Mouse (Mus musculus): ENCODE data around the gene Miga1. TPM values are rescaled to one million over a fixed set of nuclear protein-coding genes. Genes with fewer than 3 reads are reported as not detected.

The Miga1 gene
- total and polyA plus RNA-seq, 2 experiments from 2014 or later = 18.7 to 28.2 TPM

GRCm38 (mm10) chr3:152347227-152347626, 7.0 kb upstream of the Miga1 start:
- H3K27me3 ChIP-seq (ENCODE audit: insufficient read depth, low read length) = no peaks in the 10 kb centered on the region
- 26% methylated on average over 3 of the region's 3 CpGs for WGBS
- H3K36me3 ChIP-seq (ENCODE audit: insufficient read depth, low read length) = no peaks in the 10 kb centered on the region
- DNase-seq (ENCODE audit: low spot score) (no peak), ATAC-seq (ENCODE audit: low FRiP score) (no peak)
- TF ChIP-seq CTCF (IDR thresholded peaks at IDR 0.05) = no peak
- H3K4me2 ChIP-seq (ENCODE audit: low read depth, low read length, poor library complexity, severe bottlenecking) = peak overlapping the region; percentile 65
- no peaks in the 10 kb centered on the region for H3K9me3 ChIP-seq (ENCODE audit: low read length)
- peak overlapping the region; percentile 91 for H3K9ac ChIP-seq (replicated peaks; ENCODE audit: low read length, poor library complexity, severe bottlenecking)
- peak overlapping the region; percentile 75 for H3K4me3 ChIP-seq (ENCODE audit: low read depth, low read length)
- peak overlapping the region; percentile 89; the same call in 1 of the 2 replicates for H3K27ac ChIP-seq (ENCODE audit: low read depth, low read length)
- H3K4me1 ChIP-seq (ENCODE audit: insufficient read depth, low read length) = peaks cover 4% of the 10 kb centered on the region

DNA sequence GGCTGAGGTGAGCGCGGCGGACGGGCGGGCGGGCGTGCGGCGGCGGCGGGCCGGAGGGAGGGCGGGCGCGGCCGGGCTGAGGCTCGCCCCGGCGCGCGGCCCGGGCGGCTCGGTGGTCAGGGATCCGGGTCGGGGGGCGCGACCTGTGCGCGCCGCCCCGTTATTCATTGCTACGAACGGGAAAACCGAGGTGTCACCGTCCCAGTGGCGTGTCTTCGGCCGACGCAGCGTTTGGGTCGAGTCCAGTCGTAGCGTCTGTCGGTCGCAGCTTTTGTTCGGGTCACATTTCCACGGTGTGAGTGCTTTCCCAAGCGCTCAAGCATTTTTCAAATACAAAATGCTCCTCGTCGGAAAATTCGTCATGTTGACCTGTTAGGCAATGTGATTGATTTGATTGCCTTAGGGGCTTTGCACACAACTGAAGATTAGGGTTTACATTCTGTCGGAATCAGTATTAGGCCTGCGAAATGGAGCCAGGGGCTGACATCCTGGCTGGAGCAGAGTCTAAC, 6.5 kb upstream of the Miga1 start:
- Histone ChIP-seq H3K9ac (replicated peaks; ENCODE audit: low read length, poor library complexity, severe bottlenecking) (peak overlapping the region; percentile 91), H3K36me3 (ENCODE audit: insufficient read depth, low read length) (no peaks in the 10 kb centered on the region), H3K4me2 (ENCODE audit: low read depth, low read length, poor library complexity, severe bottlenecking) (peak overlapping the region; percentile 65), H3K4me1 (ENCODE audit: insufficient read depth, low read length) (peaks cover 4% of the 10 kb centered on the region), H3K27me3 (ENCODE audit: insufficient read depth, low read length) (no peaks in the 10 kb centered on the region), H3K9me3 (ENCODE audit: low read length) (no peaks in the 10 kb centered on the region), H3K27ac (ENCODE audit: low read depth, low read length) (peak overlapping the region; percentile 89), H3K4me3 (ENCODE audit: low read depth, low read length) (peak overlapping the region; percentile 75)
- WGBS = under 1% methylated on average over 41 of the region's 54 CpGs
- ATAC-seq (ENCODE audit: low FRiP score) (peak; percentile 10), DNase-seq (ENCODE audit: low spot score) (peak; percentile 42)
- no peak for TF ChIP-seq CTCF (IDR thresholded peaks at IDR 0.05)

DNA sequence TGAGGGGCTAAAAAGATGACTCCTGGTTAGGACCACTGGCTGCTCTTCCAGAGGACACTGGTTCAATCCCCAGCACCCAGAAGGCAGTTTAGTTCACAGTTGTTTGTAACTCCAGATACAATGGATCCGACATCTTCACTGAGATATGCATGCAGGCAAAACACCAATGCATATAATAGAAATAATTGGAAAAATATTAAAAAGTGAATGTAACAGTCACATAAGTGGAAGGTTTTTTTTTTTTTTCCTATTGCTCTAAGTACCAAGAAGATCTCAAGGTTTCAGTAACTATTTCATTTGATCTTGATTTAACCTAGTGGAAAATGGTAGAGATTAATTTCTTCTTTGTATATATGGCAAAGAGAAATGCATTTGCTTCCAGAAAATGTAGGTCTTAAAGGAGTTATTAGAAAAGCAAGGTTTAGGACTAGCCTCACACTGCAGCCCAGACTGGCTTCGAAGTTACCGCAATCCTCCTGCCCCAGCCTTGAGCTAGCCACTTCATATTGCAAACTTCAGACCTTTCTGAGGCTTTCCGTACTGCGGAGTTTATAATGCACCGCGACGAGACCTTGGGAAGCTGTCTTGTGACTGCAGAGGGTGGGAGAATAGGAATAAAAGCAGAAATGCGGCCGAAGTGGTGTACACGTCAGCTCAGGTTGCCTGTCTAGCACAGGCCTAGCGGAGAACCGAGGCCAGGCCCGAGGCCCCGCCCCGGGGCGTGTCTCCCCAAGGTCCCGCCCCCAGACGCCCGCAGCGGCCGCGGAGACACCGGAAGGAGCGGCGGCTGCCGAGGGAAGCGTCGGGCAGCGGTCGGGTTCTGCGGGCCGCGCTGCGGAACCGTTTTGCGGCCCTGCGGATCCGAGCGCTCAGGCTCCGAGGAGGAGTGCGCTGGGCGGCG, 5.8 kb upstream of the Miga1 start, which contains the start of gene Usp33:
TSS of gene Usp33 (plus strand) at position 747 of the 901 bp plus-strand sequence.
- peak; percentile 96 for ATAC-seq (ENCODE audit: low FRiP score)
- Histone ChIP-seq H3K27ac (ENCODE audit: low read depth, low read length) (peak within 1 kb of the TSS; percentile 89), H3K9me3 (ENCODE audit: low read length) (no peaks in the 10 kb centered on the region), H3K9ac (replicated peaks; ENCODE audit: low read length, poor library complexity, severe bottlenecking) (peak within 1 kb of the TSS; percentile 91), H3K36me3 (ENCODE audit: insufficient read depth, low read length) (no peaks in the 10 kb centered on the region), H3K27me3 (ENCODE audit: insufficient read depth, low read length) (no peaks in the 10 kb centered on the region), H3K4me3 (ENCODE audit: low read depth, low read length) (peak within 1 kb of the TSS; percentile 75), H3K4me1 (ENCODE audit: insufficient read depth, low read length) (peaks cover 4% of the 10 kb centered on the region), H3K4me2 (ENCODE audit: low read depth, low read length, poor library complexity, severe bottlenecking) (peak within 1 kb of the TSS; percentile 65)
- peak; percentile 18; the same call in 1 of the 2 replicates for TF ChIP-seq CTCF (IDR thresholded peaks at IDR 0.05)
- 10% methylated on average over 26 of the region's 44 CpGs for WGBS
- peak; percentile 95 for DNase-seq (ENCODE audit: low spot score)

DNA sequence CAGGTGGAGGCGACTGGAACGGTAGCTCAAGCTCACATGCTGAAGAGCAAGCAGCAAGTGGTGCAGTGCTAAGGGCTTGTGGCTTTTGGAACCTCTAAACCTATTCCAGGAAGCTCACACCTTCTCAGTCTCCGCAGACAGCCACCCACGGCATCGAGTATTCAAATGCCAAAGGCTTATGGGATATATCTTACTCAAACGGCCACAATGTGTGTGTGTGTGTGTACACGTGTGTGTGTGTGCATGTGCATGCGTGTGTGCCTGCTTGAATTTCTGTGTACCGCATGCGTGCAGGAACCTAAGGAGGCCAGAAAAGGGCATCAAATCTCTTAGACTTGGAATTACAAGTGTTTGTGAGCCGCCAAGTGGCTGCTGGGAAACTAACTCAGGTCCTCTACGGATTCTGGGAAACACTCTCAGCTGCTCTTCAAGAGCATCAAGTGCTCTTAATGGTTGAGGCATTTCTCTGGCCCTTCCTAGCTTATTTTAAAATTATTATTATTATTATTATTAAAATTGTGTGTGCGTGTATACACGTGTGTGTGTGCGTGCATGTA, 2.8 kb upstream of the Miga1 start:
- DNase-seq (ENCODE audit: low spot score) (no peak), ATAC-seq (ENCODE audit: low FRiP score) (no peak)
- TF ChIP-seq CTCF (IDR thresholded peaks at IDR 0.05) = no peak
- 91% methylated on average over 15 of the region's 15 CpGs for WGBS
- Histone ChIP-seq H3K9ac (replicated peaks; ENCODE audit: low read length, poor library complexity, severe bottlenecking) (no peak overlapping the region), H3K4me3 (ENCODE audit: low read depth, low read length) (no peak overlapping the region), H3K27ac (ENCODE audit: low read depth, low read length) (no peak overlapping the region), H3K9me3 (ENCODE audit: low read length) (no peaks in the 10 kb centered on the region), H3K4me1 (ENCODE audit: insufficient read depth, low read length) (peaks cover 2% of the 10 kb centered on the region), H3K27me3 (ENCODE audit: insufficient read depth, low read length) (no peaks in the 10 kb centered on the region), H3K36me3 (ENCODE audit: insufficient read depth, low read length) (no peaks in the 10 kb centered on the region), H3K4me2 (ENCODE audit: low read depth, low read length, poor library complexity, severe bottlenecking) (no peak overlapping the region)

- H3K4me1 ChIP-seq (ENCODE audit: insufficient read depth, low read length) = no peaks in the 10 kb centered on the region; the same call in 1 of the 2 replicates
- ATAC-seq (ENCODE audit: low FRiP score) (no peak), DNase-seq (ENCODE audit: low spot score) (no peak)
- 76% methylated on average over 8 of the region's 8 CpGs for WGBS
- peaks cover 39% of the 10 kb centered on the region for H3K36me3 ChIP-seq (ENCODE audit: insufficient read depth, low read length)
- no peaks in the 10 kb centered on the region for H3K27me3 ChIP-seq (ENCODE audit: insufficient read depth, low read length)
- no peak overlapping the region for H3K27ac ChIP-seq (ENCODE audit: low read depth, low read length)
- no peak overlapping the region for H3K4me2 ChIP-seq (ENCODE audit: low read depth, low read length, poor library complexity, severe bottlenecking)
- H3K4me3 ChIP-seq (ENCODE audit: low read depth, low read length) = no peak overlapping the region
- TF ChIP-seq CTCF (IDR thresholded peaks at IDR 0.05) = no peak
- no peak overlapping the region for H3K9ac ChIP-seq (replicated peaks; ENCODE audit: low read length, poor library complexity, severe bottlenecking)
- H3K9me3 ChIP-seq (ENCODE audit: low read length) = no peaks in the 10 kb centered on the region
These were observed 4.1 kb downstream of the Miga1 start for GRCm38 (mm10) chr3:152336085-152336484.

- H3K4me2 ChIP-seq (ENCODE audit: low read depth, low read length, poor library complexity, severe bottlenecking) = no peak overlapping the region
- H3K4me3 ChIP-seq (ENCODE audit: low read depth, low read length) = no peak overlapping the region
- peaks cover 39% of the 10 kb centered on the region for H3K36me3 ChIP-seq (ENCODE audit: insufficient read depth, low read length)
- H3K27ac ChIP-seq (ENCODE audit: low read depth, low read length) = no peak overlapping the region
- no peak overlapping the region for H3K9ac ChIP-seq (replicated peaks; ENCODE audit: low read length, poor library complexity, severe bottlenecking)
- no peaks in the 10 kb centered on the region for H3K4me1 ChIP-seq (ENCODE audit: insufficient read depth, low read length)
- 93% methylated on average over 10 of the region's 10 CpGs for WGBS
- no peaks in the 10 kb centered on the region for H3K9me3 ChIP-seq (ENCODE audit: low read length)
- DNase-seq (ENCODE audit: low spot score) = no peak
- TF ChIP-seq CTCF (IDR thresholded peaks at IDR 0.05) = no peak
- H3K27me3 ChIP-seq (ENCODE audit: insufficient read depth, low read length) = no peaks in the 10 kb centered on the region
- ATAC-seq (ENCODE audit: low FRiP score) = no peak
These were observed 6.6 kb downstream of the Miga1 start for GRCm38 (mm10) chr3:152333641-152334040.

Data from midbrain, postnatal 0 days (tissue).